Mouse (Mus musculus) cerebellum, postnatal 25 days (tissue): Measurements from ENCODE around the gene Slc5a10.
A peak's percentile ranks its signal among the peaks of the same experiment; 100 is the strongest.

ENCODE experiments used
- DNase-seq, 2 experiments: peaks; one replicate each; pipeline ENCODE4 v3.0.0; 2021; ENCODE audit warnings: mixed read lengths in 2 of 2

The Slc5a10 gene

GRCm38 (mm10) chr11:61702494-61702893 is 18.1 kb downstream of the Slc5a10 start:
- peak in 1 of 2 experiments; percentile 35 for DNase-seq

GRCm38 (mm10) chr11:61701696-61702095 is 18.9 kb downstream of the Slc5a10 start:
- DNase-seq, result no peak

DNA sequence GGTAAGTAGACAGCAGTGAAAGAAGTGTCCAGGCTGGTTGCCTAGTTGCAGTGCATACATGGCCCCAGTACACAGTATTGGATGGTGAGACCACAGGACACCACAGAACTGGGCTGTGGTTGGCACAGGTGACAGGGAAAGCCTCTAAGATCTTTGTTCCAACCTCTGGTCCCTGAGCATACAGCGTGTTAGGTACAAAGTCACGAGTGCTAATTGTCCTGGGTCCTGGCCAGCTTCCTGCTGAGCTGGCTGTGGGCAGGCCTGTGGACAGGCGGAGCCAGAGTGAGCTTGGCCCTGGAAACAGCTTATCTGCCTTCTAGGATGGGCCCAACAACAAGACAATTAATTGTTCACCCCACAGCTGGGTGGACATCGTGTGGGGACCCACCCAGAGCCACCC is 20.7 kb downstream of the Slc5a10 start:
- peak; percentile 80 to 87 for DNase-seq

- no peak for DNase-seq
Measured at GRCm38 (mm10) chr11:61699460-61699859, 21.2 kb downstream of the Slc5a10 start.

- DNase-seq, result no peak
Measured at GRCm38 (mm10) chr11:61698852-61699251, 21.8 kb downstream of the Slc5a10 start.

- peak; percentile 80 for DNase-seq
Measured at GRCm38 (mm10) chr11:61692996-61693395, 27.6 kb downstream of the Slc5a10 start.

- DNase-seq, result no peak
Measured at GRCm38 (mm10) chr11:61687595-61687994, 33.0 kb downstream of the Slc5a10 start.

- DNase-seq, result no peak
Measured at GRCm38 (mm10) chr11:61686906-61687453, 33.6 kb downstream of the Slc5a10 start.

DNA sequence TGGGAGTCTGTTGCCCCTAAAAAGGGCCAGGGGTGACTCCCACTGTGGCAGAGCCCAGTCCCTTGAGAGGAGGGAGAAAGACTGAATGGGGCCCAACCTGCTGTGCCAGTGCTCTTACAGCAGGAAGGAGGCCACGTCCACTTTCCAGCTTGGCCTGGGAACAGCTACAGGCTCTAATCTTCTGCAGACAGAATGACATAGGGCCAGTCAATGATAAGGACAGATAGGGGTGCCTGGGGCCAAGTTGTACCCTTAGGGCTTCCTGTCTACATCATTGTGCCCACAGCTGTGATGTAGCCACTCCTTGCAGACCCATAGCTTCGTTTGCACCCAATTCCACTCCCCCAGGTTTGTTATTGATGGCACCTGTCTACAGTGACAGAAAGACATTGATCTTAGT is 34.5 kb downstream of the Slc5a10 start:
- no peak for DNase-seq

DNA sequence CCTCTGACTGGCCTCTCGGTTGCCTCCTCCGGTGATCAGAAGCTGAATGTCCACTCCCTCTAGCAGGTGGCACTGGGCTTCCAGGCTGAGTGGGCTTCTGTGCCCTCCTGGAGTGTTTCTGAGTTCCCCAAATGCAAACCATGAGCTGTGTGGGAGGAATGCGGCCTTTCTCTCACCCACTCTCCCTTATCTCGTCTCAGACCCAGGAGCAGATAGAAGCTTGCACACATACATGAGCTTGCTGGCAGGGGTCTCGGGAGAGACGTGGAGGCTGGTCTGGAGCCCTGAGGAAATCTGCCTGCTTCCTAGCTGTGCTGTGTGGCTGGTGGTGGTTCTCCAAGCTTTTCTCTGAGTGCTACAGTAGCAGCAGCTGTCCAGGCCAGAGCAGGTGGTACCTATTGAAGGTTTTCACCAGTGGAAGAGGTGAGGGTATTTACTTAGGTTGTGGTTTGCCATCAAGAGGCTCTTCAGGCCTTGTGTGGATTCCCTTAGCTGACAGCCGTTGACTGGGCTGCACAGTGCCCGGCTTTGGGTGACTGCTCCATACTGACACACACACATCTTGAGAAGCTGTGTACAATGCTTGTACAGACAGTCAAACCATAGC is 35.4 kb downstream of the Slc5a10 start:
- DNase-seq, result no peak

GRCm38 (mm10) chr11:61683907-61684731 is 36.5 kb downstream of the Slc5a10 start, which contains the start of gene Fam83g:
Gene Fam83g (plus strand): TSS chr11:61684091.
- peak in 1 of 2 experiments; percentile 9 for DNase-seq

- no peak for DNase-seq
Measured at GRCm38 (mm10) chr11:61679091-61679866, 41.3 kb downstream of the Slc5a10 start.

DNA sequence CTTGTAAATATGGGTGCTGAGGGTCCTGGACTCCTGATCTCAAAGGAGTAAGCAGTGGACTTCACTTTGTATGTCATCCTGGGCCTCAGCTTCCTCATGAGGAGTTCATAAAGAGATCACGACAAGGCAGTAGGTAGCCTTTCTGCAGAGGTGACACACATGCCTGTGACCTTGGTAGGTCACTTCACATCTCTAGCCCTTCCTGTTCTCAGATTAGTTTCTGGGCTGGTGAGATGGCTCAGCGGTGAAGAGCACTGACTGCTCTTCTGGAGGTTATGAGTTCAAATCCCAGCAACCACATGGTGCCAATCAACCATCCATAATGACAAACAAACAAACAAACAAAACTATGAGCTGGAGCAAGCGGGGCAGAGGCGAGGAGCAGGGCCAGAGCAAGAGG is 42.9 kb downstream of the Slc5a10 start:
- no peak for DNase-seq

- DNase-seq, result no peak
Measured at GRCm38 (mm10) chr11:61676216-61676854, 44.3 kb downstream of the Slc5a10 start.

- no peak for DNase-seq
Measured at GRCm38 (mm10) chr11:61675332-61675731, 45.3 kb downstream of the Slc5a10 start.

- DNase-seq, result peak in 1 of 2 experiments; percentile 13
Measured at GRCm38 (mm10) chr11:61674839-61675159, 45.8 kb downstream of the Slc5a10 start.

DNA sequence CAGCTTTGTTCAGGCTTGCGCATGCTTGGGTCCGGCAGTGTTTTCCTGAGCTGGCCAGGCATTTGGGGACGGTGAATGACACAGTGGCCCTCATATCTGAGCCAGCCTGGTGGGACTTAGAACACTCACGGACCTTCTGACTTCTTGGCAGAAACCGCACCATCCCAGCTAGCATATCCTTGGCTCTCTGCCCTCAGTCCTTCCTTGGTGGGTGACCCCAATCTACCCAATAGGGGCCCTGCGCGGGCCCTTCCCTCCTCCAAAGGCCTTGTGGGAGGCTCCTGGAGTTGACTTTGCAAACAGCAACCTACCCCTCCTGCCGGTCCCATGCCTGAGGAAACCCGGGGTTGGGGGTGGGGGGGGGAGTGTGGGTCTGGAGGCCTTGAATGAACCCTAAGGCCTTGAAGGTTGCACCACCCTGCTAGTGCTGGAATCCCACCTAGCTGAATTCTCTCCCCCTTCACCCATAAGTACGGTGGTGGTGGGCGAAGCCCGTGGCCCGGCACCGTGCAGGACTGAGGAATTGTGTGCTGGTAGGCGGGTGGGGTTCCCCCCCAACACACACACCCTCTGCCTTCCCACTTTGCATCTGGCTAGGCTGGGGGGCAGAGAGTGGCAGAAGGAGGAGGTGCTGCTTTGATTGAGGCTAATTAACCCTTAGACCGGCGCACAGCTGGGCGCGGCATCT is 46.3 kb downstream of the Slc5a10 start:
- peak in 1 of 2 experiments; percentile 10 for DNase-seq

DNA sequence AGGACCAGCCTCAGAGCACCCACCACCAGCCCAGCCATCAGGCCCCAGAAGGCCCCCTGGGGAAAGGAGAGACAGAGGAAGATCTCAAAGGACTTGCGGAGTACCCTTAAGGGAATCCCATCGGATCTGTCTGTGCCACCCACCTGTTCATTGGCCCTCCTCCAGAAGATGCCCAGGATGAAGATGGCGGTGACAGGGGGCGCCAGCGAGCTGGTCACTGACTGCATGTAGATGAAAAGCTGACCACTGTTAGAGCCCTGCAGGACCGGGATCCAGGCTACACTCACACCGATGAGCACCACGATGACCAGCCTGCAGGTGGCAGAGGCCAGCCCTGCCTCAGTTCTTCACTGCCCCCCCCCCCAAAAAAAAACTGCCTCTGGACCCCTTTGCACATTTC is 46.9 kb downstream of the Slc5a10 start:
- DNase-seq, result peak; percentile 65 to 82

- DNase-seq, result no peak
Measured at GRCm38 (mm10) chr11:61671781-61672383, 48.7 kb downstream of the Slc5a10 start.

- no peak for DNase-seq
Measured at GRCm38 (mm10) chr11:61669492-61670490, 50.8 kb downstream of the Slc5a10 start.
